Mouse (Mus musculus) embryonic fibroblast, embryonic 13.5 days (primary cell): ENCODE data around the gene Fndc3a.

Experiments used
- CTCF ChIP-seq: IDR thresholded peaks from 2 replicates; pipeline ENCODE4 v1.5.1; 2011; ENCODE audit warnings: mild to moderate bottlenecking, control low read depth, low read length, moderate library complexity, borderline replicate concordance; ENCODE audit not compliant: insufficient read depth
- POLR2A ChIP-seq: IDR thresholded peaks from 2 replicates; pipeline ENCODE4 v1.6.1; 2011; ENCODE audit warnings: low read depth, mild to moderate bottlenecking, control low read depth, low read length, moderate library complexity

- TF ChIP-seq POLR2A (no peak), CTCF (no peak)
These were observed 109.4 kb downstream of the Fndc3a start for GRCm38 (mm10) chr14:72600375-72600774.
